In the genomic region with DNA sequence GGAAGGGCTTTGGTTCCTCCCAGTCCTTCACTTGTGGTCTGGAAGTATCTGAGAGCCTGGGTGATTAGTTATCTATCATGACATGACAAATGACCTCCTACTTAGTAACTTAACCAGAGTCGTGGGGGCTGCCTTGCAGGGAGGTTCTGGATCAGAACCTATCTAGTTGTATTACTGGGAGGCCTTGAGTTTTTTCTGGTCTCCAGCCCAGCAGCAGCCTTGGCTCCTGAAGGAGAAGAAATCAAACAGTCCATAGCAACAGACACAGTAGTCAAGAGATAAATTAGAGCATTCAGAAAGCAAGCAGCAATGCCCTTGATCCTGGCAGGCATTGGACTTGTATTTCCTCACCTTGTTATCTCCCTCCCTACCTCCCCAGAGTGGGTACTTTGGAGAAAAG, we compare ENCODE assay signal across 12 mouse cellular contexts.
"Had no signal": no experiment of that assay in that cellular context is flagged by ENCODE, and none has a peak within 500 bp of the region (broad histone marks: within the 10 kb centered on the region; RNA-seq: fewer than 3 reads in every experiment).

No protein-coding gene starts in this region.

- DNase-seq: kidney, adult 2 months; kidney, postnatal 25 days; layer of hippocampus, postnatal 36 days; liver, embryonic 13.5 days; lung, adult 2 months; lung, postnatal 14 days; lung, postnatal 4 days; midbrain, embryonic 14.5 days; retina, postnatal 1 day; right cerebral cortex, postnatal 25 days; spleen, adult 18-20 months; thymus, postnatal 25 days had no signal
